Mouse (Mus musculus) G1E-ER4 (cell line): ENCODE data around the gene Cox4i2. TPM values are rescaled to one million over a fixed set of nuclear protein-coding genes. Genes with fewer than 3 reads are reported as not detected.

ENCODE experiments used
- GATA1 ChIP-seq: IDR thresholded peaks from one replicate; pipeline ENCODE4 v1.8.0; 2012; ENCODE audit warnings: low read length, inconsistent platforms
- polyA plus RNA-seq: library from polyadenylated mRNA; stranded (reverse); fragments of >175 nt; gene quantifications from 2 replicates; pipeline ENCODE4 v1.2.3, GENCODE M21; 2012

Gene Cox4i2
- polyA plus RNA-seq, 1 experiment = not detected

DNA sequence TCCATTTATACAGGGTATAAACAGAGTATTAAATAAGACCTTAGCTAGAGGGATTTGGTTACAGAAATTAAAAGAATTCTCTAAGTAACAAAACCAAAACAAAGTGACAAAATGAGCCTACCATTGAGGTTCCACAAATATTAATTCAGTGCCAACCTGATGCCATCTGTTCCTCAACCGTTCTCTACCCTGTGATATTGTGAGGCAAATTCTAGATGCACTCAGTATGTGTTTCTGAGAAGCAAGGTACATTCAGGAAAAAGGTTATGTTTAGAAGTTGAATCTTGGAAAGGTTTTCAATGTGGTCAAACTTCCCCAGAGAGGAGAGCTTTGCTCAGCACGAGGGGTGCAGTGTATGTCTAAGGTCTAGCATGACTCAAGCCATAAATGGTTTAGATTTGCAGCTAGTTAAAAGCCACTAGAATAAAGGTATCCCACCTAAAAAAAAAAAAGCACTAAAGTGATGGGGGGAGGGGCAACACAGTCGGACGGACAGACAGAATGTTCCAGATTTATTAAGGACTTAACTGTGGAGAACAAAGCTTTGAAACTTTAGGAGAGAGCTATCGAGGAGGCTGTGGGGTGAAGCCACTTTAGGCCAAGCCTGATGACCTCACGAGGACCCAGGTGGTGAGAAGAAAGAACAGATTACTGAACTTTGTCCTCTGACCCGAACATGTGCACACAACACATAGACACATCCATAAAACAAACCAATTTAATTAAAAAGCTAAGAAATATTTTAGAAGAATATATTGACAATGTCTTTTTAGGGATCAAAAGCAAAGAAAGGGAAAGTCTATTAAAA is 46.2 kb downstream of the Cox4i2 start:
- TF ChIP-seq GATA1 = no peak

DNA sequence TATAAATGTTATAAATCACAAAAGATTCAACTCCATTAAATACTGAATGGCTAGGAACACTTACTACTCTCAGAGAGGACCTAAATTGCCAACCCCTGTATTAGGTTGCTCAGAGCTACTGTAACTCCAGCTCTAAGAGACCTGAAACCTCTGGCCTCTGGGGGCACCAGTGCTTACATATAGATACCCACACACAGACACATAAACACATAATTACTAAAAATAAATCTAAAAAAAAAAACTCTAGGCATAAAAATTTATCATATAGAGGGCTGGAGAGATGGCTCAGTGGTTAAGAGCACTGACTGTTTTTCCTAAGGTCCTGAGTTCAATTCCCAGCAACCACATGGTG is 46.8 kb downstream of the Cox4i2 start:
- no peak for TF ChIP-seq GATA1

DNA sequence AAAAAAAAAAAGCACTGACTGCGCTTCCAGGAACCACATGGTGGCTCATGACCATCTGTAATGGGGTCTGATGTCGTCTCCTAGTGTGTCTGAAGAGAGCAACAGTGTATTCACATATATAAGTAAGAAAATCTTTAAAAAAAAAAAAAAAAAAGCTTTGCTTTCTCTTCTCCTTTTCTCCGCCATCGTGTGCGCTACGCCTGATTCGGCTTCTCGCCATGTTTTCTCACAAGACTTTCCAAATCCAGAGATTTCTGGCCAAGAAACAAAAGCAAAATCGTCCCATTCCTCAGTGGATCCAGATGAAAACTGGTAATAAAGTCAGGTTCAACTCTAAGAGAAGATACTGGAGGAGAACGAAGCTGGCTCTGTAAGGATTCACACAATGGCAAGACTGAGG is 48.3 kb downstream of the Cox4i2 start:
- TF ChIP-seq GATA1 = no peak

- no peak for TF ChIP-seq GATA1
Measured at GRCm38 (mm10) chr2:152803081-152803480, 49.1 kb downstream of the Cox4i2 start.

- peak; percentile 6 for TF ChIP-seq GATA1
Measured at GRCm38 (mm10) chr2:152804408-152805110, 50.6 kb downstream of the Cox4i2 start.

DNA sequence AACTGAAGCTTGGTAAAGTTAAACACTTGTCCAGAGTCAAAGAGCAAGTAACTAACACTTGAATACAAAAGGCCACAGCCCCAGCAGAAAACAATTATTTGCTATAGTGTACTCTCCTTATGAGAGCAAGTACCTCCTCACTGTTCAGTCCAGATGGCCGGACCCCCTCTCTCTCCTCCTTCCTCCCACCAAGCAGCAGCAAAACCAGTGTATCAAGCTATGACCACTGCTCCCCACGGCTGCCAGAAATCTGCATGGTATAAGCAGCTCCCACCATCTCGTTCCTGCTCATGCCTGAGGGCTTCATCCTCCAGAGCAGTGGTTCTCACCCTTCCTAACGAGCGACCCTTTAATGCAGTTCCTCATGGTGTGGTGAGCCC is 51.1 kb downstream of the Cox4i2 start:
- no peak for TF ChIP-seq GATA1

GRCm38 (mm10) chr2:152806037-152806436 is 52.1 kb downstream of the Cox4i2 start:
- TF ChIP-seq GATA1 = no peak

- no peak for TF ChIP-seq GATA1
Measured at GRCm38 (mm10) chr2:152808178-152808577, 54.2 kb downstream of the Cox4i2 start.

DNA sequence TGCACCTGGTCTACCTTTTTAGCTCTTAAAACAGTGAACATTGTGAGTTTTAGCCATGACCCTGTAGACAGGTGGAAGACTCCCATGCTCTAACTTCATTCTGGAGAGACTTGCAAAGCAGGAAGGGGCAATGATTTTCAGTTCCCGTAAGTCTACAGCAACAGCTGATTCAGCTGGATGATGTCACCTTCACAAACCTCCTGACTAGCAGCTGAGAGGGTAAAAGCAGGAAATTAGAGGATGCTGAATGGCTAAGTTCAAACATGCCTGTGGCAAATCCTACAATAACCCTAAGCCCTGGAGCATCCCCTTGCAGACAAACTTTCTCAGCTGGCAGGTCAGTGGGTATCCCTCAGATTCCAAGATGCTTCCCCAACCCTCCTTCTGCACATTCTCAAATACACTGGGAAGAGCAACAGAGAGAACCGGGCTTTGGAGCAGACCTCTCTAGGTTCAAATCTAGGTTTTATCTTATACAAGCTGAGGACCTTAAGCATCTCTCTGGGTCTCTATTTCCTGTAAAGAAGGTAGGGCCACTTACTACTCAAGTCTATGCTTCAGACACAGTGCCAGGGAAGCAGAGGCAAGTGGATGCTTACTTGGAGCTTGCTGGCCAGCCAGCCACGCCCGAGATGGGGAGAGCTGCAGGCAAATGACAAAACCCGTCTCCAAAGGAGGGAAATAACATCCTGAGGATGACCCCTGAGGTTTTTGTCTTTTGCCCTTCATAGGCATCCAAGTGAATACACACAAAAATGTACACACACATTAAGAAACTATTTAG is 56.4 kb downstream of the Cox4i2 start:
- no peak for TF ChIP-seq GATA1

DNA sequence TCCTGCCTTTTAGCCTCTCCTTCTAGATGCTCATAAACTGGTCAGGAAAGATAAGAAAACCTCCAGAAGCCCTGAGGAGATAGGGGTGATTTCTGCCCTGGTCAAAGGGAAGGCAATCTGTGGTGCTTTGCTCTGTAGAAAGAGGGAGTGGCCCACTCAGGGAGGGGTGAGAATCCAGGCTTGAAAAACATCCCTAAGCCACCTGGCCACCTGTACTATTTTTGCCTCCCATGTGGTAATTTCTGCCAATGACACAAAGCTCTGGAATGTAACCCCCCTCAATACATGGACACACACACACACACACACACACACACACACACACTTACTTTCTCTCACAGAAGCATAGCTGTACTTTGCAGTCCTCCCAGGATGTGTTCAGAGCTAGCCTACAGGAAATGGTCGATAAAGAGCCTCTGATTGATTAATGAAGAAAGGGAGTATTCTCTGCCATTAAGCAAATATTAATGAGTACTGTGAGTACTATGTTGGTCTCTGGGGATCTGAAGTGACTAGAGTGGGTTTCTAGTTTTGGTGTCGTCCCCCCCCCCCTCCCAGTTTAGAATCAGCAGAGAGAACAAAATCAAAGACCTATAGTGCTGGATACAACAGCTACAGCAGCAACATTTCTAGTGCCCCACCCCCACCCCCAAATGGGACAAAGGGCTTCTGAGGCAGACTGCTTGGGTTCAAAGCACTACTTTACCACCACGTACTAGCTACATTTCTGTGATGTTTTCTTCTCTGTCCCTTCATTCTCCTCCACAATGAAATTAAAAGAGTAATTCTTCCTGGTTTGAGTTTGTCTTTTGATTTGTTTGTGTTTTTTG is 57.6 kb downstream of the Cox4i2 start:
- TF ChIP-seq GATA1 = peak; percentile 71

DNA sequence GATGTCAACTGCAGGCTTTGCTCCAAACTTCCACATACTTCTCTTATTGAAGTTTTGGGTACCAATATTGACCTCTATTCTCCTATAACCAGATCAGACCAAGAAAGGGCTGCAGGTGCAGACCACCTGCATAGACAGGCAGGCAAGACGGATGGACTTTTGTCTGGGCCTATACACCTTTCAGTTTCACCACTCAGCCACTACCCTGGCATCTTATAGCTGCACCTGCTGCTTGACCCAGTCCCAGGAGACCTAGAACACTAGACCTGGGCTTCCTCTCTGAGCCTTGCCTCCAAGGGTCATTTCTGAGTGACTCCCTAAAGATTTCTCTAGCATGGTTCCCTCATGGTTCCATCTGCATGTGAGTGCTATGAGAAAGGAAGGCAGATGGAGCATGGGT is 59.3 kb downstream of the Cox4i2 start:
- no peak for TF ChIP-seq GATA1

GRCm38 (mm10) chr2:152814213-152814874 is 60.4 kb downstream of the Cox4i2 start:
- peak; percentile 47 for TF ChIP-seq GATA1

Other genes with a start within 250 kb of the Cox4i2 start
- gene Defb26, start 242.5 kb upstream of the Cox4i2 start, polyA plus RNA-seq = not detected in 2 replicates
- not detected in 2 replicates for gene Defb28, start 235.9 kb upstream of the Cox4i2 start, polyA plus RNA-seq
- gene Defb29, start 214.1 kb upstream of the Cox4i2 start, polyA plus RNA-seq = not detected in 2 replicates
- gene Gm17416, start 184.8 kb upstream of the Cox4i2 start, polyA plus RNA-seq = not detected in 2 replicates
- gene Defb21, start 181.4 kb upstream of the Cox4i2 start, polyA plus RNA-seq = not detected in 2 replicates
- gene Defb19, start 173.9 kb upstream of the Cox4i2 start, polyA plus RNA-seq = not detected in 2 replicates
- gene Defb45, start 154.8 kb upstream of the Cox4i2 start, polyA plus RNA-seq = not detected in 2 replicates
- not detected in 2 replicates for gene Defb36, start 149.8 kb upstream of the Cox4i2 start, polyA plus RNA-seq
- gene Defb25, start 131.1 kb upstream of the Cox4i2 start, polyA plus RNA-seq = not detected in 2 replicates
- not detected in 2 replicates for gene Rem1, start 127.2 kb upstream of the Cox4i2 start, polyA plus RNA-seq
- gene H13, start 84.7 kb upstream of the Cox4i2 start, polyA plus RNA-seq = 60.8 and 72.1 TPM in 2 replicates
- 1.6 and 2.6 TPM in 2 replicates for gene Mcts2, start 67.1 kb upstream of the Cox4i2 start, polyA plus RNA-seq
- 53.4 and 64.9 TPM in 2 replicates for gene Id1, start 17.9 kb upstream of the Cox4i2 start, polyA plus RNA-seq
- 53.0 and 76.9 TPM in 2 replicates for gene Bcl2l1, start 77.6 kb downstream of the Cox4i2 start, polyA plus RNA-seq
- 11.1 and 18.9 TPM in 2 replicates for gene Tpx2, start 93.8 kb downstream of the Cox4i2 start, polyA plus RNA-seq
- not detected in 2 replicates for gene Mylk2, start 157.2 kb downstream of the Cox4i2 start, polyA plus RNA-seq
- gene Foxs1, start 179.0 kb downstream of the Cox4i2 start, polyA plus RNA-seq = not detected in 2 replicates
- gene Dusp15, start 197.5 kb downstream of the Cox4i2 start, polyA plus RNA-seq = not detected in 2 replicates
- gene Ttll9, start 208.3 kb downstream of the Cox4i2 start, polyA plus RNA-seq = not detected in 2 replicates